Mouse (Mus musculus) erythroblast, adult 5-6 weeks (primary cell): ENCODE measurements around the gene Snx1. TPM values are rescaled to one million over a fixed set of nuclear protein-coding genes. Genes with fewer than 3 reads are reported as not detected.
A peak's percentile ranks its signal among the peaks of the same experiment; 100 is the strongest.

Experiments used
- ATAC-seq: replicated peaks from 2 replicates; pipeline ENCODE4 v1.8.0; 2016; ENCODE audit warnings: moderate number of reproducible peaks, mild to moderate bottlenecking, moderate TSS enrichment, inconsistent platforms; ENCODE audit not compliant: poor library complexity, low FRiP score, severe bottlenecking
- total RNA-seq, 2 experiments: library from RNA; stranded (forward) in 1 of 2; stranded (reverse) in 1 of 2; fragments of 150-400 nt in 1 of 2; fragments of 200-764, 138-1000 nt in 1 of 2; gene quantifications; 2 replicates each; pipeline versions ENCODE4 v1.2.3 to v1.2.4; 2015 to 2017; ENCODE audit warnings: low replicate concordance in 2 of 2

Gene Snx1
- total RNA-seq, 2 experiments from 2014 or later, result 11.1 to 44.0 TPM

DNA sequence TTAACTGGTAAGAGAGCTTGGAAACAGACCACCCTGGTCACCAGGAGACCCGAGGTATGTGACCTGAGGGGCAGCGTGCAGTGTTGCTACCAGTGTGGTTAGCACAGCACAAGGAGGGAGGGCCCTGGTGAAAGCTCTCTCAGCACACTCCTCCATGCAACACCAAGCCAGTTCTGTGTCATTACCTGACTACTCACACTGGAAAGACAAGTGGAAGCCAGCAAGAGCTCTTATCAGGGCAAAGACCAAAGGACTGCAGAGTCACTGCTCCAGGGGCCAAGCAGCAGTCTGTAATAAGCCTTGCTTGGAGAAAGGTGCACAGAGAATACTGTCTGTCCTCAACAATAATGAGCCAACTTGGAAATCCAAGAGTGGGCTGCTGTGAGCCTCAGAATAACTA lies 33.7 kb downstream of the Snx1 start:
- ATAC-seq, result 0 out of 2 replicates have a peak, but pooled peaks have one; percentile 30

DNA sequence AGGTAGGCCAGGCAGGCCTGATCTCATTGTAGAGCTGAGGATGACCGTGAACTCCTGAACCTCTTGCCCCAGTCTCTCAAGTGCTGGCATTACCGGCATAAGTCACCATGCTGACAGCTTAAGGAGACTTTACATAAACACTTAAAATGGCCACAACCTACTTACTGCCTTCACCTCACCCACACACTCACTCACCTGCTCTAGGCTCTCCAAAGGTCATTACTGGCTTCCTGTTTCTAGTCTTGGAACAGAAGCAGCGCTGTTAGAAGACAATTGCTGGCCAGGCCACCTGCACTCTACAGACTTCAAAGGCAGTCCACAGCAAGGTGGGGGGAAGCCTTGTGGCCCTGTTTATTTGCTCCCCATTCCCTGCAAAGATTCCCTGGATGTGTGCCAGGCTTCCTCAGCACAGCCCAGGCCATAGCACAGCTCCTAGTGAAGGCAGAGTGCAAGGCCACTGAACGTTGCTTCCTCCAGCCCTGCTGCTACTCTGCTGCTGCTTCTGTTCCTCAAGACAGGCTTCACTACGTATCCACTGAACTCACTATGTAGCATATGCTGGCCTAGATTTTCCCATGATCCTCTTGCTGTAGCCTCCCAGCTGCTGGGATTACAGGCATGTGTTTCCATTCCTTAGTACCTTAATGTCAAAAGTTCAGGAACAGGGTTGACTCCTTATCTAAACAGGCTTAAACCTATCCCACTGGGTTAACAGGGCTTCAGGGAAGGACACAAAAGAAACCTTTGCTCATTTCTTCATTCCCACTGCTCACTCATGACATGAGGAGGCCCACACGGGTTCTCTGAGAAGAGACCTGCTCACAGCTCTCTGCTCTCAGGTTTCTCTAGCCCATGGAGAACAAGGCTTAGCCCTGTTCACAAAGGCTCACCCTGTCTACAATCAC lies 34.8 kb downstream of the Snx1 start:
- ATAC-seq, result no peak

DNA sequence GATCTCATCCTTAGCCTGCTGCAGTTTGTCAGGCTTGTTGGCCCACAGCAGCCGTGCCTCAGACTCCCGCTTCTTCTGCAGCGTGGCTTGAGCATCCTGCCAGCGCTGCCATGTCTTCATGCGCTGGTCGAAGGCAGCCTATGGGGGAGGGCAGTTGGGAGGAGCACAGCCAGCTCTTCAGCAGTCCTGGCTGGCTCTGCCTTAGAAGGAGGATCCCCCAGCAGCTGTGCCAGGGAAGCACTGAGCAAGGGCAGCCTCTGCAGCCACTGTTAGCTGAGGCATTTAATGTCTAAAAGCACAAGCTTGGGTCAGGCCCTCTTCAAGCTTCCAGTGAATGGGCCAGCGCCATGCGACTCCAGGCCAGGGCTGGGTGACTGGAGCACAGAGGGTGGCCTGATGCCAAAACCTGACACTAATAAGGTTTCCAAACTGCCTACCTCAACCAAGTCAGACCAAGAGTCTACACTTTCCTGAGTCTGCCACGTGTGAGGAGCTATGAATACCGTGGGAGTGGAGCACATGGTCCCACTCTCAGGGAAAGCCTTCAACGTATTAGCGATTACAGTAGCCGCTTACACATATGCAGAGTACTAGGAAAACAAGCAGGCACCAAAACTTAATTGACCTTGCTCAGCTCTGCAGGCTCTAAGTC lies 35.7 kb downstream of the Snx1 start:
- no peak for ATAC-seq

DNA sequence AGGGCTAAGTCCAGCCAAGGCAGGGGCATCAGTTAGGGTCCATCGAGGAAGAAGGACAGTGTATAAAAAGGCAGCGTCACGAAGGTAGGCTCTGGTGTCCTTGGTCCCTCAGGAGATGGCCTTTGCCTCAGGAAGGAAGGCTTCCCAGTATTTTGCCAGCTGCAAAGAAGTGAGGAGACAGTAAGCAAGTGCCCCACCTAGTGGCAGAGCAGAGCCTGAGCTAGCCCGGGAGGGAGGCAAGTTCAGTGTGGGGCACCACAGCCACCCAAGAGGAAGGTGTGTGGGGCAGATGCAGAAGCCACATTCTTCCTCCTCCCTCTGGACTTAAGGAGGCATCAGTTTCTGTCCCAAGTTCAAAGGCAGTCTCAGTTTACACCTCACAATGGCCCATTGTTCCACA lies 38.0 kb downstream of the Snx1 start:
- peak; percentile 86 for ATAC-seq

GRCm38 (mm10) chr9:66087062-66087461 lies 39.3 kb downstream of the Snx1 start:
- ATAC-seq, result no peak

GRCm38 (mm10) chr9:66084171-66084570 lies 42.2 kb downstream of the Snx1 start:
- no peak for ATAC-seq

- ATAC-seq, result no peak
These were observed 44.4 kb downstream of the Snx1 start for GRCm38 (mm10) chr9:66081999-66082398.

DNA sequence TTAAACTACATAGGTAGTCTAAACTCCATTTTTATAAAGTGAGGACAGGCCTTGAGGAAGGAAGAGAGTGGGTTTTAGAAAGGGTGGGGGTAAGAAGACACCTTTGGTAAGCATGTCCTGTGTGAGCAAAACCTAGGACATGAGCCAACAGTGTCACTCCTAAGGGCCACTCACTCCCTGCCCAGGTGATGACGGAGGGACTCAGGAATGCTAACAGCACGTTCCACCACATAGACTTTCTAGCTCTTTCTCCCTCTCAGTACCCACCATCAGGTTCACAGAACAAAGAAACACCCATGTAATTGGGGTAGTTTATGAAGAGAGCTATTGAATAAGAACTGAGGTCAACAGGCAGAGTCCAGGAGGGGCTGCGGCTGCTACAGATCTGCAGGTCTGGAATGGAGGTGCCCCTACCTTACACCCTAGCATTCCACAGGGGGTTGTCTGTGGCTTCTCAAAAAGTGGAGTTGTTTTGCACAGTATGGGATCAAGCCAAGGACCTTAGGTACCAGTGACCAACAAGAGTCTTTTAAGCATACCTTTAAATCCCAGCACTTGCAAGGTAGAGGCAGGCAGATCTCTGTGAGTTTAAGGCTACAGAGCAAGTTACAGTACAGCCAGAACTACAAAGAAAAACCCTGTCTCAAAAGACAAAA lies 45.5 kb downstream of the Snx1 start:
- ATAC-seq, result no peak

GRCm38 (mm10) chr9:66078493-66078892 lies 47.9 kb downstream of the Snx1 start:
- no peak for ATAC-seq

- no peak for ATAC-seq
These were observed 48.3 kb downstream of the Snx1 start for GRCm38 (mm10) chr9:66078072-66078471.

- ATAC-seq, result no peak
These were observed 53.6 kb downstream of the Snx1 start for GRCm38 (mm10) chr9:66072754-66073153.

DNA sequence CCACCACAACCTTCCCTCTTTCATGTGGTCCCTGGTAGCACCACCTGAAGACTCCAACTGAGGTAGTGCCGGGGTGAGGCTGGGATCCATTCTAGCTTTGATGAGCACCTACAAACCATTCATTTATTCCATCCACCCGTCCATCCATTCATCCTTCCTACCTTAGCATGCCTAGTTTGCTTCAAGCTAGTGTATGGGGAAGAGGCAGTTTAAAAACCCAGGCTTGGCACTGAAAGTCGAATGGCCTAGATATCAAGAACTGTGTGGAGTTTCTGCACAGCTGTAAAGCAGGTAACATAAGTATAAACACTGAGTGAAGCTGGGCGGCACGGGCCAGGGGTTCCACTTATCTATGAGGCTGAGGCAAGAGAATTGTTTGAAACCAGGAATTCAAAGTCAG lies 56.2 kb downstream of the Snx1 start:
- ATAC-seq, result peak; percentile 5

DNA sequence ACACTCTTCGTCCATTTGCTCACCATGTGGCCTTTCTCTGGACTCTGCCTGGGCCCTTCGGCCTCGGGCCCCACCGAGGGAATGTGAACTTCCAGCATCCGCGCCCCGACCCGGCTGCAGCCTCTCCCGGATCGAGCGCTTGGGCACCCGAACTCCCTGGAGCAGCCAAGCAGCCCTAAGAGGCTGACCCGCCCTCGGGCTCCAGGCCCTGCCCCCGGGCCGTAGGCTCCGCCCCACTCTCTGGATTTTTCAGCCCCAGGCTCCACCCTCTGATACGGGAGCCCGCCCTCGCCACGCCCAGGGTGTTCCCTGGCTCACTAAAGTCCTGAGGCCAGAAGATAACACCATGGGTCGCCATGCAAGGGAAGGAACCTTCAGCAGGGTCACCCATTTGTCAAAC lies 56.8 kb downstream of the Snx1 start, which contains the start of gene Snx22:
Snx22 (minus strand) TSS at position 137 of the 400 bp plus-strand sequence.
- ATAC-seq, result peak; percentile 86

DNA sequence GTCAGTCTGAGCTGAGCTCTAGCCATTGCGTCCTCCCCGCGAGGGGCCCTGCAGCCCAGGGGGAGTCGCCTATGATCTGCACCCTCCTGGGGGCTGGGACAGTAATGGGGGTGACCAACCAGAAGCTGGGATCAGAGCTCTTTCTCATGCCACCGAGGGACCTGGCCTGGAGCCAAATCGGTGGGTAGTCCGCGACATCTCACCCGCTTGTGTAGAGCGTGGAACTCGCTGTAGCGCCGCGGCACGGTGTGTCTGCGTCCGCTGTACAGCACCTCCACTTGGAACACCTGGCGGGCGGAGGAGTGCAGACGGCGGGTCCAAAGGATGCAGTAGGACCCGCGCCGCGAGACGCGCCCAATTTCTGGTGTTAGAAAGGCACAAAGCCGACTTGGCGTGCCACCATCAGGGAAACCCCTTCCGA lies 57.4 kb downstream of the Snx1 start:
- ATAC-seq, result peak; percentile 60

DNA sequence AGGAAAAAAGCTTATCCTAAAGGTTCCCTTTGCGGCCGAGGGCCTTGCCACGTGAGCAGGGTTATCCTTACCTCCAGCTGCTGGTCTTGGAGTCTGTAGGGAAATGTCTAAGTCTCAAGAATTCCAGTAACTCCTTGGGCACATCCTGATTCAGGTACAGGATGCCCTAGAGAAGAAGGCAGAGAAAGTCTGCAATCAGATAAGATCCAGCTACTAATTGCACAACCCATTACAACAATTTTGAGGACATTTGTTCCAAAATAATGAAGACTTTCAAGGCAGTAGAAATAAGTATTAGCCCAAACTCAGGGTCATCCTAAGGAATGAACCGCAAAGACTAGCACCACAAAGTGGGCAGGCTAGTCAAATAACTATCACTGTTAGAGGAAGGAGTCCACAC lies 58.3 kb downstream of the Snx1 start:
- ATAC-seq, result no peak

- peak; percentile 50 for ATAC-seq
These were observed 58.8 kb downstream of the Snx1 start for GRCm38 (mm10) chr9:66067542-66067941.

GRCm38 (mm10) chr9:66066791-66067190 lies 59.6 kb downstream of the Snx1 start:
- ATAC-seq, result no peak

DNA sequence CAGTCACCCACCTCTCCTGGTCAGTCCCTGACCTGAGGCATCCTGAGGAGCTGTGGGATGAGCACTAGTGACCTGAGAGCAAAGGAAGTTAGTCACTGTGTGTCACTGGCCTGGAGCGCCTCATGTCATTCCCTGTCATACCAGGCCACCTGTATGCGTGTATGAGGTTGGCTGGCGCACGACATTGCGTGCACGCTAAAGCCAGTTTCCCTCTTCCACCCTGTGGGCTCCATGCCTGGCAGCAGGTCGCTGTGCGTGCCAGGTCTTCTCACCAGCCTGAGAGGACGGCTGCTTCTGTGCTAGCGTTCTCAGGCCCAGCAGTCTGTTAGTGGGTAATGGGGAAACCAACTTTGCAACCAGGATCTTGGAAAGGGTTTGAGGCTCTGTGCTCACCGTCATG lies 62.1 kb downstream of the Snx1 start:
- no peak for ATAC-seq

- no peak for ATAC-seq
These were observed 62.9 kb downstream of the Snx1 start for GRCm38 (mm10) chr9:66063446-66063845.

DNA sequence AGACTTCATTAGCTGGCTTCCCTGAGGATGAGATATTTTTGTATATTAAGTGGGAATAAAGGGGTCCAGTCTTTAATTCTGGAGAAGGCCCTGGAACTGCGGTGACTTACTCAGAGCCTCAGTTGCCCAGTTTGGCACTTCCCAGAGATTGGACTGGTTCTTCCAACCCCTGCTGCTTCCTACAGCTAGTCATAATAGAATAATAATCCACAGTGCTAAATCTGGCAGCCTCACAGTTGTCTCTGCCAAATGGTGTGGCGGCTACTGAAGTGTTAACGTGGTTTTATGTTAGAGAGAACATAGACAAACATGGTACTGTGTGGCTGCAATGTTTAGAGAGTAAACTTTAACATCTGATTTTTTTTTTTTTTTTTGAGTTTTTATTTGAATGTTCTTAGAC lies 64.7 kb downstream of the Snx1 start:
- ATAC-seq, result no peak

DNA sequence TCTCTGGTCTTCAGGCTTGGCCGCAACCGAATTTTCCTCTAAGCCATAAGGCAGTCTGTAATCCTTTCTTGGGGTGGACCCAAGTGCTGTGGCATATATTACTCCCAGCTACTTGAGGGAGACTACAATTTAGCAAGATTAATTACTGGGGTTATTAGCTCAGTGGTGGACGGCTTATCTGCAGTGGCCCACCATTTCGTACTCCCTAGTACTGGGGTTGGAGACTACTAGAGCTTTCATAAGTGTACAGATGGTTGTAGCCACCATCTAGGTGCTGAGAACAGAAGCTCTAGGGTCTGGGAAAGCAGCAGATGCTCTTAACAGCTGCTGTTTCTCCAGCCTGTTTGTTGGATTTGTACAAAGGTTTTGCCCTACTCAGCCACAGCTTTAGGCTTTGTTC lies 65.4 kb downstream of the Snx1 start:
- no peak for ATAC-seq
